Mouse (Mus musculus) testis, postnatal 14 days (tissue): ENCODE data around the gene Them4.
A peak's percentile ranks its signal among the peaks of the same experiment; 100 is the strongest.

ENCODE experiments used
- DNase-seq: peaks from one replicate; pipeline ENCODE4 v3.0.0; 2021; ENCODE audit warnings: low spot score

Them4 gene

DNA sequence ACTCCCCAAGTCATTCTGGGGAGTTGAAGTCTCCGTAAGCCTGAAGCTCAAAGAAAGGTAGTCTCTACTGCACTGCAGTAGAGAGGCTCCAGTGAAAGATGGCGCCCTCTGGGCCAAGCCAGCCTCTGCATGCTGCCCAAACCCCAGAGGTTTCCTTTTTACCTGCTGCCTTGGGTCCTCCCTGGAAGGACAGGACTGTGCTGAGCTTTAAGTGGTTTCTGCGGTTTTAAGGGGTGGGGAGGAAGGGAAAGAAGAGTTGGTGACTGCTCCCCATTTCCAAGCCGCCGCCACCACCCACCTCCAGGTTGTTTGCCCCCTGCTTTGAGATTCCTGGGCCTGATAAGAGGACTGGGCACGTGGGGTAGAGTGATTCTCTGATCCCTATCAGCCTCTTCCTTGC is 58.7 kb downstream of the Them4 start:
- DNase-seq = no peak

DNA sequence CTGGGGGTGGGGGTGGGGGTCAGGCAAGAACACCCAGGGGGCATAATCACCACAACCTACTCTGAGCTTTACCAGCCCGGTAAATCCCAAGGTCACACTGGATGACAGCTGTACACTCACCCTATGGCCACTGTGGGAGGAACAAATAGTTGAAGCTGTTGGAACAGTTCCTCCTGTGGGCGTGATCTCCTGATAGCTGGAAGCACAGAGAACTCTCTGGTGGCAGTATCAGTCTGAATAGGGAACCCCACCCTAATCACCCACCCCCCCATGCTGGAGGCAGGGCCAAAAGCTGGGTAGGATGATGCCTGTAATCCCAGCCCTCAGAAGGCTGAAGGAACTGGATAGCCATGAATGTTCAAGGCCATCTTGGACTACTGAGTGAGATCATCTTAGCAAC is 59.8 kb downstream of the Them4 start:
- peak; percentile 66 for DNase-seq

DNA sequence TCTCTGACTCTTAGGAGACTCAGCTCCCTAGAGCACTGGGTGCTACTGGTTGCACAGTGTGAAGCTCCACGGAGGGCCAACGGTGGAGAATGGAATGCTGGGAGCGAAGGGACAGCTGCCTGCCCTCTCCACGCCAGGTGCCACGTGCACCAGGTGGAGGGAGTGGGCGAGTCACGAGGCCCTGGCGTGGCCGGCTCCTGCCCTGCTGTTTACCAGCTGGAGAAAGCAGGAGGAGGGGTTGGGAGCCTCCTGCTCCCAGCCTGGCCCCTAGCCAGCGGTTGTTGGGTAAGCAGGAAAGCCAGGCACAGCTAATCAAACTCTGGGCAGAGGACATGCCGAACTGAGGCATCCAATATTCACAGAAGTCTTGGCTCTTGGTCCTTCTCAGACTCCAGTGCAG is 61.7 kb downstream of the Them4 start:
- peak; percentile 85 for DNase-seq

- DNase-seq = no peak
Measured at GRCm38 (mm10) chr3:94372038-94372437, 62.1 kb downstream of the Them4 start.

DNA sequence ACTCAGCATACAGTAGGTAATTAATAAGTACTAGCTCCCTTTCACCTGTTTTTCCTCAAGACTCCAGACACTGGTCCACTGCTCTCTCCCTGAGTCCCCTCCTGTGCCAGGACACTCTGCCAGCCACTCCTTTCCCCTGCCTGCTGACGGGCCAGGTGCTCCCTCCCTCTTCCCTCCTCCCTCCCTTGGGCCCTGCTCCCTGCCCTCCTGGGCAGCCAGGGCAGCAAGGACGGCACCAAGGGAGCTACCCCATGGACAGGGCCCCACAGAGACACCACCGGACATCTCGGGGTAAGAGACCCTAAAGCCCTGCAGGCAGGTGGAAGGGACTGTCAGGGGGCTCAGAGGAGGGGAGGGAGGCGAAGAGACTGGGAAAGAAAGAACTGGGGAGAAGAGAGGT is 62.8 kb downstream of the Them4 start, which contains the start of gene Rorc:
Rorc (plus strand) TSS at position 154 of the 400 bp plus-strand sequence.
- peak; percentile 48 for DNase-seq

DNA sequence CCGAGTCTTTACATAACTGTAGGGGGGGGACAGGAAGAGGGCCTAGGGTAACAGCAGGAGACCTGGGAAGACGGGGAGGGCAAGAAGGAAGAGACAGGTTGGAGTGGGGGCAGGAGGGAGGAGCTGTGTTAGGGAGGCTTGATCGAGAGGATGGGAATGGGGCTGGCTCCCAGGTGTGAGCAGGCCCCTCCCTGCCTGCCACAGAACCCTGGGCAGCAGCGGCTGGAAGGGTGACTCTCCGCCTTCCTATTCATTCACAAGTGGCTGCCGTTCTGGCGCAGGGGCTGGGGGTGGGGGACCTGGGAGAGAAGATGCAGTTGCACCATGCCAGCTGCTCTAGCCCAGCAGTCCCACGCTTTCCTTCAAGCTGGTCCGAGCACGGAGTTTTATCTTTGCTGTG is 63.2 kb downstream of the Them4 start:
- DNase-seq = no peak

DNA sequence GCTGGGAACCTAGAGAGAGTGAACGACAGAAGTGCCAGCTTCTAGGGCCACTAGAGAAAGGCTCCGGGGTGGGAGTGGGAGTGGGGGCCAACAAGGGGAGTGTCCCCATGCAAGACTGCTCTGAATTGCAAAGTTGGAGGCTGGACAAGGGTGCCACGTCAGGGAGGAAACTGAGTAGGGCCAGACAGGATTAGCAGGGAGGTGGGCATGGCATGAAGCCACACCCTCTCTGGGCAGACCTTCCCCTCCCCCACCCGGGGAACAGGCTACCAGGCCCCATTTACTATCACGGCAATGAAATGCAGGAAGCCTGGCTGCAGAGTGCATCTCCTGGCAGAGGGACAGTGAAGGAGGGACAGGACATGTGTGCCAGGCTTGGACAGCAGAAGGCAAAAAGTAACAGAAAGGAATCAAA is 63.7 kb downstream of the Them4 start:
- peak; percentile 59 for DNase-seq

GRCm38 (mm10) chr3:94374636-94375035 is 64.7 kb downstream of the Them4 start:
- no peak for DNase-seq

- no peak for DNase-seq
Measured at GRCm38 (mm10) chr3:94375146-94375545, 65.3 kb downstream of the Them4 start.

DNA sequence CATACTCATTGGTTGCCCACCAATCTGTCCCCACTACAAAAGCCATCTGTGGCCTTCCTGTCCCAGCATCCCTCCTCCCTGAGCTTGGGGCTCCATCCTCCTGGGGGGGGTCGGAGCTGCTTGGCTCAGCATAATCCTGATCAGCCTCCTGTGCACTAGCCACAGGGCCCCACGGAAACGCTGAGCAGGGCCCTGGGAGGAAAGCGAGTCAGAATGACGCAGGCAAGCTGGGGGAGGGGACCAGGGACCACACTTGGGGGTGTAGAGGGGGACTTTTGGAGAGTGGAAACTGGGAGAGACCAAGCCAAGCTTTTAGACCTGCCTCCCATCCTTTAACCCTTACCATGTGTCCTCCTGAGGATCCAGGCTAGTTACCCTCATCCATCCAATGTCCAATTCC is 66.0 kb downstream of the Them4 start:
- DNase-seq = no peak

DNA sequence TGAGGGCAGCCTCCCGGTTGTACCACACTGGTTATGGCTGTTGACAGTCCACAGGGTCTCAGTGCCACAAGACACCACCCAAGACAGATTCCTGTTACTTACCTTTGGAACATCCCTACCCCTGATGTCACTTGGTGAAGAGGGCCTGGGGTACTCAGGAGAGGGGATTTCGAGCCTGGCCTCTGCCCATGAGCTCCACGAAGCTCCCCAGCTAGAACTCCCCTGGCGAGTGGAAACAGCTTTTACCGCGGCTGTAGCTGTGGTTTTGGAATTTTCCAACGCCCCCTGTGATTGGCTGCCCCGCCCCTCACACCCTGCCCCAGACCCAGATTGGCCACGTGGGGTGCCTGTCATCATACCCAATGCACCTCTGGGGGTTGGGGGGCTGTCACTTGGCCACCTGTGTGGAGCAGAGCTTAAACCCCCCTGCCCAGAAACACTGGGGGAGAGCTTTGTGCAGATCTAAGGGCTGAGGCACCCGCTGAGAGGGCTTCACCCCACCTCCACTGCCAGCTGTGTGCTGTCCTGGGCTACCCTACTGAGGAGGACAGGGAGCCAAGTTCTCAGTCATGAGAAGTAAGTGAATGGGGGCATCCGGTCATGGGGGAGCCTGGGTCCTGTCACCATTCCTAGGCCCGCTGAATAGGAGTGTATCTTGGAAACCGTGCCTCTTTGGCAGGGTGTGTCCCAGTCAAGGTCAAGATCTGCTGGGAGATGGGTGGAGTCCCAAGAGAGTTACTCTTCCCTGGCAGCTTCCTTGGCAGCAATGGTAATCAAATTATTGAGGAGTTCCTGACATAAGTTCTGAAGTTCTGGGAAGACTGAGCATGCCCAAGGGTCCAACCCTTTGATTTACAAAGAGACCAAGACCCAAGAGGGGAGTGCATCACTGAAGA is 67.4 kb downstream of the Them4 start:
- DNase-seq = no peak

- DNase-seq = no peak
Measured at GRCm38 (mm10) chr3:94379831-94380510, 70.1 kb downstream of the Them4 start.
